Mouse (Mus musculus): ENCODE measurements around the gene Ndufb6.

Ndufb6 gene

DNA sequence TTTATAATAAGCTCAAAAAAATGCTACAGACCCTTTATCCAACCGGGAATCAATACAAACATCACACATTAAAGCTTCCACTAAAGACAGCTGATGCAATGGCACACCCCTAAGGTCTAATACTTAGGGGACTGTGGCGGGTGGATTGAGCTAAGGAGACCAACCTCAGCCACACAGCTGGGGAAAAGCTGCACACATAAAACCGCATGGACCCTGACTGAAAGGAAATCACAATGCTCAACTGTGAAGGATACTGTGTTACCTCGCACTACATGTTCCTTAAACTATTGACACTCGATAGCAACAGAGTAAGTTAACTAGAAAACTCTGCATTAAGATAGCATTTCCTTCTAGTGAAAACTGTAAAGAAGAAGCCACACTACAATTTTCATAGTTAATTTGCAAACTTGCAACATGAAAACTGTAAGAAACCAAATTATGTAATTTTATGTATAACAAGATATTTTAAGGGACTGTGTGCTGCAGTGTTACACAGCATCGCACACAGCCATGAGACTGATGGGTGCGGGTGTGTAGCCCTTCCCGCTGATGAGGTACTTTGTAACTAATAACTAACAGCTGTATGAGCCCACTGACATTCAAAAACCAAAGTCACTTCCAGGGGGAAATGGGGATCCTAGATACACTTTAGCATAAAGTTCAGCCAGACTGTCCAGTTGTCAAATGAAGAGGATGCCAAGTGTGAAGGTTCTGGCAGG lies 24.7 kb downstream of the Ndufb6 start:
- DNase-seq (ENCODE audit: low spot score in 2 of 2): no peak

DNA sequence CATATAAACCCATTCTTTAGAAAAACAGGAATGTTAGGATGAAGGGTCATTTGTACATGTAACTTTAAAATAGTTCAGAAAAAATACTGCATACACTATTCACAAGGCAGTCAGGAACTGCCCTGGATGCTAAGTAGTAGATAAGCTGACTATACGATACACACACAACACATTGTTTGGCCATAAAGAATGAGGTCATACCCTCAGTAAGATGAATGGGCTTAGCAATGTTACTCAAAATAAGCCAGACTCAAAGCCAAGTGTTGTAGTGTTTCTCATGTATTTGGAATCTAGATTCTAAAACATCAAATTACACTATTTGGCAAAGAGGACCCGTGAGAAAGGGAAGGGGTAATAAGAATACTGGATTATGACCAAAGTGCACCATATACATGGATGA lies 25.5 kb downstream of the Ndufb6 start:
- DNase-seq (ENCODE audit: low spot score in 2 of 2): no peak

DNA sequence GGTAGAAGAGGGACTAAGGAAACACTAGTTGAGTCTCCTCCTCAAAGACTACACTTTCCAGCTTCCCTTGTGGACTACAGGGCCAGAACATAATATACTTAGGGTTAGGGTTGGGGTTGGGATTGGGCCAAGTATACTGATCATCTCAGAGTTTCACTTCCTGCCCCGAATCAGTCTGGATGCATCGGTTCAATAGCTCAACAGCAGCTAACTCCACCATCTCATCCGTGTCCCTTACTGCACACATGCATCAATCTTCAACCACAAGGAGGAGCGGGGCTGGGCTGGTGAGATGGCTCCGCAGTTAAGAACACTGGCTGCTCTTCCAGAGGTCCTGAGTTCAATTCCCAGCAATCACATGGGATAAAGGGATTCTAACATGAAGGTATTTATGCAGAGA lies 28.2 kb downstream of the Ndufb6 start:
- DNase-seq (ENCODE audit: low spot score in 2 of 2): no peak

DNA sequence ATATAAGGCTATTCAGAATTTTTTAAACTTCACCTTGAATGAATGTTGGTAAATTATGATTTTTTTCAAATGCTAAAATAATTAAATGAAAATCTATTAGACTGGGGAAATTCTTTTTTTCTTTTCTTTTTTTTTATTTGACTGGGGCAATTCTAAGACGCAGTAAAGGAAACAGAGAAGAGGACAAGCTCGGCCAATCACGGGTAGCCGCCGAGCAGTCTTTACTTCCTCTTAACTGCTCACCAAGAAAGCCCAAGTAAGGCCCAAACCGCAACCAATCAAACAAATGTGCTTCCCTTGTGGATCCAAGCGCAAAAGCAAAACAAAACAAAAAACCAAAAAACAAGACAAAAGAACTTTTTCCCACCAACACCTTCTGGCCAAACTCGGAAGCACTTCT lies 35.2 kb downstream of the Ndufb6 start:
- no peak for DNase-seq (ENCODE audit: low spot score in 2 of 2)

DNA sequence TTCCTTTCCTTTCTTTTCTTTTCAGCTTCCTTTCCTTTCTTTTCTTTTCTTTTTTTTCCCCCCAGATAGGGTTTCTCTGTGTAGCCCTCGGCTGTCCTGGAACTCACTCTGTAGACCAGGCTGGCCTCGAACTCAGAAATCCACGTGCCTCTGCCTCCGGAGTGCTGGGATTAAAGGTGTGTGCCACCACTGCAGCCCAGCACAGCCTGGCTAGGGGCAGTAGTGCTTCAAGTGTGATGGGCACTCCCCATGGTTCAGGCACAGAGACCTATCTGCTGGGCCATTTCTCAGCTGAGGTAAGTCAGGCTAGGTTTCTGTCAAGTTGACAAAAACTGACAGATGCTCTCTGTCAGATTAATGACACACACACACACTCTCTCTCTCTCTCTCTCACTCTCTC lies 36.2 kb downstream of the Ndufb6 start:
- DNase-seq (ENCODE audit: low spot score in 2 of 2): no peak

DNA sequence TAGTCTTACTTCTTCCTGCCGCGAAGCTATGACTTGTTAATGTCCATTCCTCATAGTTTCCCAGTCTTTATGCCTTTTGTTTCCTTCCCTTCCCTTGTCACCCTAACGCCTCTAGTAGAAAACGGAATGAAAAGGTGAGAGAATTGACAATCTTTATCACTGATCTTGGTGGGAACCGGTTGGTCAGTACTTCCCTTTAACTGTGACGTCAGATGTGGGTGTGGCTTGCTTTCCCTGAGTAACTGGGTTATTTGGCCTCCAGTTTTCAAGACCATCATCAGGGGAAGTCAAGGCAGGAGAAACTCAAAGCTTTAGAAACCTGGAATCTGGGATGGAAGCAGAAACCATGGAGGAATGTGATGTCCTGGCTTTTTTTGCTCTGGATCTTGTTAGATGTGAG lies 37.3 kb downstream of the Ndufb6 start:
- DNase-seq (ENCODE audit: low spot score in 2 of 2): no peak

DNA sequence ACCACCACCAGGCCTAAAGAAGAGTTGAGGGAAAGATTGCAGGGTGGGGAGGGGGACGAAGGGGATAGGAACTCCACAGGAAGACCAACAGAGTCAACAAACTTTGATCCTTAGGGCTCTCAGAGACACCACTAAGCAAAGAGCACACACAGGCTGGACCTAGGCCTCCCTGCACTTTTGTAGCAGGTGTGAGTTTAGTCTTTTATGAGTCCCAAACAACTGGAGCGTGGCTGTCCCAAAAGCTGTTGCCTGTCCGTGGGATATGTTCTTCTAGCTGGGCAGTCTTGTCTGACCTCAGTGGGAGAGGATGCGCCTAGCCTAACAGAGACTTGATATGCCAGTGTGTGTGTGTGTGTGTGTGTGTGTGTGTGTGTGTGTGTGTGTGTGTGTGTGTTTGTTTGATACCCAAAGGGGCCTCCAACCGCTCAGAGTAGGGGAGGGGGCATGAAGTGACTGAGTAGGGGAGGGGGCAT lies 38.9 kb downstream of the Ndufb6 start:
- DNase-seq (ENCODE audit: low spot score in 2 of 2): no peak

DNA sequence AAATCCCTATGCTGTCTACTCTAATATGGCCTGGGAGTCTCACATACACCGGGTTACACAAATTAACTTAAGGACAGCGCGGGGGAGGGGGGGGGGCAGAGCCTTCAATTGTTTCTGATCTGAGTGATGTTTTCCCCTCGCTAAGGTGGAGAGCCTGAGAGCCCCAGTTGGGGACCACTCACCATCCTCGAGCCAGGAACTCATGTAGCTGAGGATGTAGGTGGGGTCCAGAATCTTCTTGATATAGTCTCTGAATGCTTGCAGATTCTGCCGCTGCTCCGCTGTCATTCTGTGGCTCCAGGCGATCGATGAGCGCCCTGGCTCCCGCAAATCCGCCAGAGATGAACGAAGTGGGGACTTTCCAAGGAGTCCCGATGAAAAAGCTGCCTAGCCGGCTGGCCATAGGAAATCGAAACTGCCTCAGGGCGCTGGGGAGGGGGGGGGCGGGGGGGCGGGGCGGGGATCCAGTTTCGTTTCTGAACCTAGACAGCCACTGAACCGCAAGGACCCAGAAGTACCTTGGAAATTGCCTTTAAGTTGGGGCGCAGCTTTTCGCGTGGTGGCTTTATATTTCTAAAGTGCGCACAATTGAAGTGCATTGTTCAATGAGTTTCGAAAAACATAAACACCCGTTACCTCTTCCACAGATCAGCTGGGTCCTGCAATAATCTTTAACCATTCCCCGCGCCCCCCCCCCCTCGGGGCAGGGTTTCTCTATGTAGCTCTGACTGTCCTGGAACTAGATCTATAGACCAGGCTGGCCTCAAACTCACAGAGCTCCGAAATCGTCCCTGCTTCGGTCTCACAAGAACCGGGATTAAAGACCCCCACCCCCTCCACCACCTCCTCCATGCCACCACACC lies 39.6 kb downstream of the Ndufb6 start, which contains the start of gene Ddx58:
Gene Ddx58 (minus strand): TSS at position 420 of the 863 bp plus-strand sequence.
- DNase-seq (ENCODE audit: low spot score in 2 of 2): no peak

DNA sequence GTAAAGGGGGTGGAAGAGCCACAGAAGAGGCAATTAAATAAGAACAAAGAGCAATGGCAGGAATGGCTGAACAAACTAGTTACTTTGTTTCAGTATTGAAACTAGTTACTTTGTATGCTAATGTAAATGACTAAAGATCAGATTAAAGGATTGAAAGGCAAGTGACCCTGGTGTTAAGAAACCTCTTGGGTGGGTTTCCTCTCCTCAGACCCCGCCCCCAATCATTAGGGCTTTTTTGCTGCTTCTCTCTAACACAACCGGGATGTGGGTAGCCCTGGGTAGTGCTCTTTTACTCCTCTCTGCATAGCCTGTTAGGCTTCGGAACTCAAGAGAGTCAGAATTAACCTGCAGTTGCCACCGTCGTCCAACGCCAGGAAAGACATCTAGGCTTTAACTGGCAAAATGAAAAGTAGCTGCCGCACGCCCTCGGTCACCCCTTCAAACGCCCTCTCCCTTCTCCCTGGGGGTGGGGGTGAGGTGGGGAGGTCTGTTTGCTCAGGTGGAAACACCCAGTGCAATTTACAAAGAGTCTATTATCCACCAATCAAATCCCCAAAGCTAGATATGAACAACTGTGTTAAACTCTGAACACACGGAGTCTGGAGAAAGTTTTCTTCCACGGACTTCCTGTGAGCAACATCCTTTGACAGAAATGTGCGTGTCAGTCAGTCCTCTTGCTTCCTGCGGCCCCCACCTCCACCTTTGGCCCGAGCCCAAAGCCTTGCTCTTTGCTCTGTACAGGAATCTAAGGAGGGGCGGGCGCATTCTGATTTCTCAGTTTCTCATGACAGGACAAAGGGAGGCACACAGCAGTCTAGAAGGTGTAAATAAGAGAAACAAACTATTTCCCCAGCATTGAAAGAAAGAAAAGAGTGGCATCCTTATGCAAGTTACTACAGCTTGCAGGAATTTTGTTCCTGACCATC lies 40.5 kb downstream of the Ndufb6 start:
- peak in 1 of 2 experiments; percentile 24 for DNase-seq (ENCODE audit: low spot score in 2 of 2)

DNA sequence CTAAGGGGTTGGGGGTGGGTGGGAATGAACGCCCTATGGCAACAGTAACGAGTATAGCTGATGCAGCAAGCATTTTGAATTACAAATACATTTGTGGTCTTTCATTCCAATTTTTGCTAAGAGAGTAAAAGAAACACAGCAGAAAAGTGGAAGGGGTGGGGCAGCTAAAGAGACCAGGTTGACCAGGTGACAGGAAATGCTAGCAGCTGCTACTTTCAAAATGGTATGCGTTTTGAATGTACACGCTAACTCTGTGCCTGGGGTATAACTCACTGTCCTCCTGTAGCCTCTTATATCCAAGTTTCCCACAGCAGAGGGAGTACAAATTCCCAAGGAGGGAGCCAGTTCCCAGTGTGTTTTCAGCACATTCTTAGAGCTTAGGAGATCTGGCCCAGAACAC lies 42.4 kb downstream of the Ndufb6 start:
- DNase-seq (ENCODE audit: low spot score in 2 of 2): no peak

DNA sequence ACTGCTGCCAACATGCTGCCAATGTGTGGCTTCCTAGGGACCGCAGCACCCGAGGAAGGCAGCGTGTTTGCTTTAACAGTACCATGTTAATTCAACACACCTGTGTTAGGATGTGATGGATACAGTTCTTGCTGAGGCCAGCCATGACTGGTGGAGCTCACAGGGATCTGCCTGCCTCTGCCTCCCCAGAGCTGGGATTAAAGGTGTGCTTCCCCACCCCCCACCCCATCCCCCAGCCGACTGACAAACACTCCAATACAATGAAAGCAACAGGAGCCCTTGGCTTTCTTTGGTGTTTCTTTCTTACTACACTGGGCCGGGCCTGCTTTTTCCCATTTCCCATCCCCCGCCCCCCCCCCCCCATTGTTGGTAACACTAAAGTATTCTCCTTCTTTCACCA lies 45.0 kb downstream of the Ndufb6 start:
- DNase-seq (ENCODE audit: low spot score in 2 of 2): no peak

DNA sequence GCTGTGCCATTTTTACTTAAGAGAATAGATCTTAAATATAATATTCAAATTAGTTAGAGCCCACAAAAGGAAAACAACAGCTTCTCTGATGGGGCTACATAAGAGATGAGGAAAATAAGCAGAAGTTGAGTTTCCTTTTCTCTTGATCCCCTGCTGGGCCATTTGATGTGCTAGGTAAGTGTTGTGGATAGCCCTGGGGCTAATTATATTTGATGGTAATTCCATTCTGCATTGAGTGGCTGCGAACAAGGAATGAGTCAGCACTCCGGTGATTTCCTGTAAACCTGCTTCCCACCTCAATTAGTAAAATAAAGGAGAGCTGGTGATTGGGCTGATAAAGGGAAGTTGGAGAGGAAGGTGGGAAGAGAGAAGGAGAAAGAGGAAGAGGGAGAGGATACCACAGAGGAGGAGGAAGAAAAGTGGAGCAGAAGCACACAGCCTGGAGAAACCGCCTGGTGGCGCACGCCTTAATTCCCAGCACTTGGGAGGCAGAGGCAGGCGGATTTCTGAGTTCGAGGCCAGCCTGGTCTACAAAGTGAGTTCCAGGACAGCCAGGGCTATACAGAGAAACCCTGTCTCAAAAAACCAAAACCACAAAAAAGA lies 46.1 kb downstream of the Ndufb6 start:
- no peak for DNase-seq (ENCODE audit: low spot score in 2 of 2)

DNA sequence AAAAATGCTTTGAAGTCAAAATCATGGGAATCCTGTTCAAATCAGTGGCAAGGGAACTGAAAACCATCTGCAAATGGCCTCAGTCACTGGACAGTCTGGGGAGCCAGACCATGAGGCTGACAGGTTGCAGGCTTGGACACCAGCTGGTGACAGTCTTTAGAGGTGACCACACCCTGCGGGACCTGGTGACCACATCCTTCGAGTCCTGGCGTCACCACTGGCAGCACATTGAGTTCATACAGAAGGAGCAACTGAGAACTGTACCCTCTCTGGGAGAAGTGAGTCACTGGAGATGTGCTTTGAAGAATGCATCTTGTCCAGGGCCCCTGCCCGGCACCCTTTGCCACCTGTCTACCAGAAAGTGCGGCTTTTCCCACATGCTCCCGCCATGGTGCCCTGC lies 49.5 kb downstream of the Ndufb6 start:
- DNase-seq (ENCODE audit: low spot score in 2 of 2): no peak

DNA sequence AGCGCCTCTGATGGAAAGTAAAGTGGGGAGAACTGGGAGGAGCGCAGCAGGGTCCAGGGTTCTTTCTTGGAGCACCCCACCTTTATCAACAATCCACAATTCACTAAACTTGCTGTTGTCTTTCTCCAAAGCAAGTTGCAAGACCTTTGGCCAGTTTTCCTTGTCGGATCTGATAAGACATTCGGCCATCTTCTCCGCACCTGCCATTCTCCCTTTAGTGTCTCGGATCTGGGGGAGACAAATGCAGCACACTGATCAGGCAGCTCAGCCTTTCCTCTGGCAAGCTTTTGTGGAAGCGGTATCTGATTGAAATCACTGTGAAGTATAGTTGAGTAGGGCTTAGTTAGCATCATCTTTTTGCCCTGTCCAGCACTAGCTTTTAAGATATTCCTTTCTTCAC lies 51.3 kb downstream of the Ndufb6 start:
- DNase-seq (ENCODE audit: low spot score in 2 of 2): no peak

DNA sequence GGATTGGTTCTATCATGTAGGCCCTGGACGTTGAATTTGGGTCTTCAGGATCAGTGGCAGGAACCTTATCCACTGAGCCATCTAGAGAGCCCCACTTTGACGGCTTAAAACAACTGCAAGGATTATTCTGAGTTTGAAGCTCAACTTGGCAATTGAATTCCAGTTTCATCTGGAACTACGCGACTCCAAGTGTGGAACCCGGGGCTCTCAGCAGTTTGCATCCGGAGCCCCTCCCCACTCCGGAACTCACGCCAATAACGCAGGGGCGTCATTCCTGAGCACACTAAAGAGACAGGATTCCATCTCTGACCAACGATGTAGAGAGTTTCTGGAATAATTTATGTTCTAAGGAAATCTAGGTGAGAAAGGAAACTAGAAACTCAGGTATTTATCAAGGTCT lies 52.1 kb downstream of the Ndufb6 start:
- DNase-seq (ENCODE audit: low spot score in 2 of 2): no peak

DNA sequence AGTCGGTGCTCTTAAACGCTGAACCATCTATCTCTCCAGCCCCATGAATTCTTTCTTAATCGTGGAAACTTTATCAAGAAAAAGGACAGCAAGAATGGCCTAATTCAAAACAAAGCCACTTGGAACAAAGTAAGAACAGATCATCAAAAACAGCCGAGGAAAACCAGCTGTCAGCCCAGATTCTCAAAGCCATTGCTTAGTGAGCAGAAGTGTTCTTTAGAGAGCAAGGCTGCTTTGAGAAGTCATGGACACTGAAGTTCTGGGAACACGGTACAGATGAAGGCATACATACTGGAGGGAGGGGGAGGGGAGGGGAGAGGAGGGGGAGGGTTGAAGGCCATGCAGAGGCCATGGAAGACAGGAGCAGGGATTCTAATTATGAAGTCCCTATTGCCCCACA lies 53.1 kb downstream of the Ndufb6 start:
- DNase-seq (ENCODE audit: low spot score in 2 of 2): no peak

DNA sequence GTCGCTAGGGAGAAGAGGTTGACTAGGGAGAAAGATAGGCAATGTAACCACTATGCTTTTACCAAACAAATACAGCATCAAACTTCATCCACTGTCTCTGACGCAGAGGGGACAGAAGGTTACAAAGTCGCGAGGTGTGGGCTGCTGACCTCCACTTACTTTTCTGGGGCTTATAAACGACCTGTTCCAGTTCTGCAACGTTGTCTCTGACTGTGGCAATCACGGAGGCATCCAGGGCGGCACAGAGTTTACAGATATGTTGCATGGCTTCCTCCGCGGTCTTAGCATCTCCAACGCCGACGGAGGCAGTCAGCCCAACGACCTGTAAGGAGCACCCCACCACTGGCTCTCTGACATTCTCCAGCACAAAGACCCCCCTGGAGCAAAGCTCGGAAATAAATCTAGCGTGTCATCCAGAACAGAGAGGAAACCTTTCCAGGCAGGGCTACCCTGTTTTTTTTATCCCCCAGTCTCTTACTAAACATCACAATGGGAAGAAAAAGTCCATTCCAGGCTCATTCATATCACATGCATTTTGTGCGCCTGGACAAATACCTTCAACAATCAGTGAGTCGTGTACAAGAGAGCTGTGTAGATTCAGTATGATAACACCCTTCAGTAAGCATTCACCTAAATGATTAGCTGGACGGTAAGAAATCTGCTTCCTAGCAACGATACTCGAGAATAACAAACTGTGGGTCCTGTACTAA lies 57.2 kb downstream of the Ndufb6 start:
- DNase-seq (ENCODE audit: low spot score in 2 of 2): no peak

DNA sequence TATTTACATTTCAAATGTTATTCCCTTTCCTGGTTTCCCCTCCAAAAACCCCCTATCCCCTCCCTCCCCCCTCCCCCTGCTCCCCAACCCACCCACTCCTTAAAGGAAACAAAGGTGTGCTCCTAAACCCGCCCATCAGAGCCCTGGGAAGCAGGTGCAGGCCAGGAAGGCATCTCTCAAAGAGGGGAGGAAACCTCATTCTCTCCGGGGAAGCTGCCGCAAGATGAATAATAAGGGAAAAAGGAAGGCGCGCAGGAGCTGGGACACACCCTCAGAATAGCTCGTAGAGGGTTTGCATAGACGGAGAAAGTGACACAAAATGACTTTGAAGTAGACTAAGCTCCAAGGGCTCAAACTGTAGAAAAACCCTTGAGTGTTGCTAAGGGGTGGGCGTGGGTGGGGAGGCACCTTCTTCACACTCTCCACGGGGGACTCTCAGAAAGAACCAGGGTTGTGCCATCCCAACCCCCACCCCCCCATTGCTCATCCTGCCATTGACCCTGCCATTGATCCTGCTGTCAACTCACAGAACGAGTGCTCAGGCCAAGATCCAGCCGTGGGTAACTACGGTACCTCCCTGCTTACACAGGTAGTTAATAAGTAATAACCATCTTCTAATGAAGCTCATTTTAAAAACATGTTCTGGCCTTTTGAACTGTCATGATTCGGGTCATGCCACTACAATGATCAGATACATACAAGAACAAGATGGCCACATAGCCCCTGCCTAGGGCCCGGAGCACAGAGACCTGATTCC lies 58.0 kb downstream of the Ndufb6 start:
- no peak for DNase-seq (ENCODE audit: low spot score in 2 of 2)
